Mouse (Mus musculus): ENCODE data around the gene Slc29a4. TPM values are rescaled to one million over a fixed set of nuclear protein-coding genes. Genes with fewer than 3 reads are reported as not detected.

The Slc29a4 gene
- 0.75 TPM in 1 of 2 replicates, not detected in the other for polyA plus RNA-seq (2012; ENCODE audit: insufficient read depth, insufficient read length, missing spikeins)

- Histone ChIP-seq H3K4me1 (ENCODE audit: control insufficient read depth, insufficient read depth, insufficient read length, low read length) (no peaks in the 10 kb centered on the region), H3K4me3 (ENCODE audit: insufficient read depth, low read depth, low read length) (no peak within 1 kb of the TSS), H3K27ac (replicated peaks; ENCODE audit: low read depth, low read length) (no peak within 1 kb of the TSS)
These were observed at the start of gene Slc29a4 for GRCm38 (mm10) chr5:142692248-142692647. Gene Slc29a4 (plus strand): TSS chr5:142692512.

GRCm38 (mm10) chr5:142648162-142648561, 44.1 kb upstream of the Slc29a4 start:
- peaks cover 22% of the 10 kb centered on the region for H3K4me1 ChIP-seq (ENCODE audit: control insufficient read depth, insufficient read depth, insufficient read length, low read length)
- H3K27ac ChIP-seq (replicated peaks; ENCODE audit: low read depth, low read length) = no peak overlapping the region
- H3K4me3 ChIP-seq (ENCODE audit: insufficient read depth, low read depth, low read length) = no peak overlapping the region

GRCm38 (mm10) chr5:142649460-142650050, 42.8 kb upstream of the Slc29a4 start:
- Histone ChIP-seq H3K27ac (replicated peaks; ENCODE audit: low read depth, low read length) (peak overlapping the region; percentile 68), H3K4me3 (ENCODE audit: insufficient read depth, low read depth, low read length) (no peak overlapping the region), H3K4me1 (ENCODE audit: control insufficient read depth, insufficient read depth, insufficient read length, low read length) (peaks cover 22% of the 10 kb centered on the region)

- H3K4me3 ChIP-seq (ENCODE audit: insufficient read depth, low read depth, low read length) = no peak overlapping the region
- peaks cover 22% of the 10 kb centered on the region for H3K4me1 ChIP-seq (ENCODE audit: control insufficient read depth, insufficient read depth, insufficient read length, low read length)
- H3K27ac ChIP-seq (replicated peaks; ENCODE audit: low read depth, low read length) = peak overlapping the region; percentile 68
These were observed 41.9 kb upstream of the Slc29a4 start for GRCm38 (mm10) chr5:142650390-142650789.

- H3K4me1 ChIP-seq (ENCODE audit: control insufficient read depth, insufficient read depth, insufficient read length, low read length) = peaks cover 22% of the 10 kb centered on the region
- H3K27ac ChIP-seq (replicated peaks; ENCODE audit: low read depth, low read length) = peak overlapping the region; percentile 51
- no peak overlapping the region for H3K4me3 ChIP-seq (ENCODE audit: insufficient read depth, low read depth, low read length)
These were observed 41.4 kb upstream of the Slc29a4 start for GRCm38 (mm10) chr5:142650794-142651497.

GRCm38 (mm10) chr5:142652266-142652665, 40.0 kb upstream of the Slc29a4 start:
- Histone ChIP-seq H3K4me1 (ENCODE audit: control insufficient read depth, insufficient read depth, insufficient read length, low read length) (peaks cover 22% of the 10 kb centered on the region), H3K4me3 (ENCODE audit: insufficient read depth, low read depth, low read length) (no peak overlapping the region), H3K27ac (replicated peaks; ENCODE audit: low read depth, low read length) (peak overlapping the region; percentile 71)

- Histone ChIP-seq H3K4me1 (ENCODE audit: control insufficient read depth, insufficient read depth, insufficient read length, low read length) (no peaks in the 10 kb centered on the region), H3K27ac (replicated peaks; ENCODE audit: low read depth, low read length) (no peak overlapping the region), H3K4me3 (ENCODE audit: insufficient read depth, low read depth, low read length) (no peak overlapping the region)
These were observed 31.5 kb upstream of the Slc29a4 start for GRCm38 (mm10) chr5:142660656-142661434.

- no peak overlapping the region for H3K27ac ChIP-seq (replicated peaks; ENCODE audit: low read depth, low read length)
- no peaks in the 10 kb centered on the region for H3K4me1 ChIP-seq (ENCODE audit: control insufficient read depth, insufficient read depth, insufficient read length, low read length)
- H3K4me3 ChIP-seq (ENCODE audit: insufficient read depth, low read depth, low read length) = no peak overlapping the region
These were observed 24.4 kb upstream of the Slc29a4 start for GRCm38 (mm10) chr5:142667921-142668320.

- Histone ChIP-seq H3K27ac (replicated peaks; ENCODE audit: low read depth, low read length) (no peak overlapping the region), H3K4me1 (ENCODE audit: control insufficient read depth, insufficient read depth, insufficient read length, low read length) (no peaks in the 10 kb centered on the region)
These were observed 23.6 kb upstream of the Slc29a4 start for GRCm38 (mm10) chr5:142668556-142669263.

GRCm38 (mm10) chr5:142669726-142670125, 22.6 kb upstream of the Slc29a4 start:
- H3K4me3 ChIP-seq (ENCODE audit: insufficient read depth, low read depth, low read length) = no peak overlapping the region
- no peaks in the 10 kb centered on the region for H3K4me1 ChIP-seq (ENCODE audit: control insufficient read depth, insufficient read depth, insufficient read length, low read length)
- no peak overlapping the region for H3K27ac ChIP-seq (replicated peaks; ENCODE audit: low read depth, low read length)

More at GRCm38 (mm10) chr5:142668556-142669263, 23.6 kb upstream of the Slc29a4 start:
- no peak overlapping the region for H3K4me3 ChIP-seq (ENCODE audit: insufficient read depth, low read depth, low read length)

GRCm38 (mm10) chr5:142673082-142673481, 19.2 kb upstream of the Slc29a4 start:
- H3K4me3 ChIP-seq (ENCODE audit: insufficient read depth, low read depth, low read length) = no peak overlapping the region
- H3K4me1 ChIP-seq (ENCODE audit: control insufficient read depth, insufficient read depth, insufficient read length, low read length) = no peaks in the 10 kb centered on the region
- H3K27ac ChIP-seq (replicated peaks; ENCODE audit: low read depth, low read length) = no peak overlapping the region

GRCm38 (mm10) chr5:142678141-142678571, 14.2 kb upstream of the Slc29a4 start:
- Histone ChIP-seq H3K4me1 (ENCODE audit: control insufficient read depth, insufficient read depth, insufficient read length, low read length) (no peaks in the 10 kb centered on the region), H3K4me3 (ENCODE audit: insufficient read depth, low read depth, low read length) (no peak overlapping the region), H3K27ac (replicated peaks; ENCODE audit: low read depth, low read length) (no peak overlapping the region)

- Histone ChIP-seq H3K27ac (replicated peaks; ENCODE audit: low read depth, low read length) (no peak overlapping the region), H3K4me1 (ENCODE audit: control insufficient read depth, insufficient read depth, insufficient read length, low read length) (no peaks in the 10 kb centered on the region), H3K4me3 (ENCODE audit: insufficient read depth, low read depth, low read length) (no peak overlapping the region)
These were observed 13.2 kb upstream of the Slc29a4 start for GRCm38 (mm10) chr5:142679065-142679464.

- Histone ChIP-seq H3K27ac (replicated peaks; ENCODE audit: low read depth, low read length) (no peak overlapping the region), H3K4me3 (ENCODE audit: insufficient read depth, low read depth, low read length) (no peak overlapping the region), H3K4me1 (ENCODE audit: control insufficient read depth, insufficient read depth, insufficient read length, low read length) (no peaks in the 10 kb centered on the region)
These were observed 10.4 kb upstream of the Slc29a4 start for GRCm38 (mm10) chr5:142681911-142682310.

- no peak overlapping the region for H3K27ac ChIP-seq (replicated peaks; ENCODE audit: low read depth, low read length)
- H3K4me1 ChIP-seq (ENCODE audit: control insufficient read depth, insufficient read depth, insufficient read length, low read length) = no peaks in the 10 kb centered on the region
- H3K4me3 ChIP-seq (ENCODE audit: insufficient read depth, low read depth, low read length) = no peak overlapping the region
These were observed 9.8 kb upstream of the Slc29a4 start for GRCm38 (mm10) chr5:142682529-142682928.

Measured in brown adipose tissue, adult 24 weeks (tissue).